Mouse (Mus musculus) liver, postnatal 0 days (tissue): ENCODE results near the gene Hoxb2.

Experiments used
- CTCF ChIP-seq: sonication (generic); IDR thresholded peaks from 2 replicates; pipeline ENCODE4 v1.5.1; 2016; ENCODE audit warnings: antibody characterized with exemption, low read depth
- EP300 ChIP-seq: IDR thresholded peaks from 2 replicates; pipeline ENCODE4 v1.6.1; 2016; ENCODE audit warnings: antibody characterized with exemption, low read depth, mild to moderate bottlenecking

GRCm38 (mm10) chr11:96346916-96347520 is 3.3 kb upstream of the Hoxb2 start:
- no peak for TF ChIP-seq CTCF
- no peak for TF ChIP-seq EP300
